Mouse (Mus musculus) forebrain, embryonic 11.5 days (tissue): ENCODE results near the gene Cfap97. TPM values are rescaled to one million over a fixed set of nuclear protein-coding genes. Genes with fewer than 3 reads are reported as not detected.
"Not testable (repeated sequence)": the region's sequence is repeated elsewhere in the genome, so short reads cannot be mapped to it uniquely, and the experiment has no call there.

Source experiments
- ATAC-seq: fragments of 200-750 bp; cut with Nextera tagmentation; replicated peaks from 2 replicates; pipeline ENCODE4 v1.8.0; 2017; ENCODE audit warnings: moderate TSS enrichment; ENCODE audit not compliant: low FRiP score
- DNase-seq: peaks from one replicate; pipeline ENCODE4 v3.0.0-alpha.2; 2017; ENCODE audit warnings: low spot score
- H3K27ac ChIP-seq: fragments of 300-500 bp; sonication (generic); 2 replicates; pipeline ENCODE4 v1.5.1; 2014; ENCODE audit warnings: low read depth, low read length
- H3K27me3 ChIP-seq: fragments of 300-500 bp; sonication (generic); 2 replicates; pipeline ENCODE4 v1.6.1; 2014; ENCODE audit warnings: mild to moderate bottlenecking, low read length, mixed read lengths; ENCODE audit not compliant: control insufficient read depth, insufficient read depth
- H3K36me3 ChIP-seq: fragments of 300-500 bp; sonication (generic); 2 replicates; pipeline ENCODE4 v1.6.1; 2014; ENCODE audit warnings: mild to moderate bottlenecking, low read length, moderate library complexity, mixed read lengths; ENCODE audit not compliant: control insufficient read depth, insufficient read depth
- H3K4me1 ChIP-seq: fragments of 300-500 bp; sonication (generic); replicated peaks from 2 replicates; pipeline ENCODE4 v1.6.1; 2014; ENCODE audit warnings: low read length, mixed read lengths; ENCODE audit not compliant: control insufficient read depth, insufficient read depth
- H3K4me2 ChIP-seq: fragments of 300-500 bp; sonication (generic); 2 replicates; pipeline ENCODE4 v1.6.1; 2014; ENCODE audit warnings: low read depth, mild to moderate bottlenecking, low read length, moderate library complexity, mixed read lengths; ENCODE audit not compliant: severe bottlenecking
- H3K4me3 ChIP-seq: fragments of 300-500 bp; sonication (generic); 2 replicates; pipeline ENCODE4 v1.5.1; 2014; ENCODE audit warnings: low read depth, low read length
- H3K9ac ChIP-seq: fragments of 300-500 bp; sonication (generic); 2 replicates; pipeline ENCODE4 v1.6.1; 2014; ENCODE audit warnings: low read length
- H3K9me3 ChIP-seq: fragments of 300-500 bp; sonication (generic); 2 replicates; pipeline ENCODE4 v1.6.1; 2016; ENCODE audit warnings: low read length, mixed read lengths; ENCODE audit not compliant: control insufficient read depth
- WGBS: fragments of 180-500 bp; shearing (Covaris S2); extraction: QIAGEN DNeasy Blood & Tissue Kit; methylation state at CpG from one replicate; pipeline ENCODE4 v1.1.7; 2014; 5-methylcytosine and 5-hydroxymethylcytosine counted together
- polyA plus RNA-seq: library from polyadenylated mRNA; unstranded; fragments of >200 nt; fragmentation: Nextera tagmentation; extraction: Ambion mirVana; gene quantifications from 2 replicates; pipeline ENCODE4 v1.2.1, GENCODE M21; 2014

Gene Cfap97
- polyA plus RNA-seq, 1 experiment from 2014 or later = 15.6 TPM

DNA sequence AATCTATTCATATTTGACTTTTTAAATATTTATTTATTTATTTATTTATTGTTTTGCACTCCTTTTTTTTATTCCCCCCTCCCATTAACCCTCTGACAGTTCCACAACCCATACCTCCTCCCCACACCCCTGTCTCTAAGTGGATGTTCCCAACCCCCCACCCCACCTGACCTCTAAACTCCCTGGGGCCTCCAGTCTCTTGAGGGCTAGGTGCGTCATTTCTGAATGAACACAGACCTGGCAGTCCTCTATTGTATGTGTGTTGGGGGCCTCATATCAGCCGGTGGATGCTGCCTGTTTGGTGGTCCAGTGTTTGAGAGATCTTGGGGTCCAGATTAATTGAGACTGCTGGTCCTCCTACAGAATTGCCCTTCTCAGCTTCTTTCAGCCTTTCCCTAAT is 16.0 kb upstream of the Cfap97 start:
- ATAC-seq, H3K27me3 ChIP-seq, H3K4me3 ChIP-seq, H3K27ac ChIP-seq, H3K4me1 ChIP-seq, H3K4me2 ChIP-seq, H3K9ac ChIP-seq, DNase-seq, H3K9me3 ChIP-seq, H3K36me3 ChIP-seq: not testable (repeated sequence)
- 91% methylated on average over 2 of the region's 2 CpGs for WGBS

DNA sequence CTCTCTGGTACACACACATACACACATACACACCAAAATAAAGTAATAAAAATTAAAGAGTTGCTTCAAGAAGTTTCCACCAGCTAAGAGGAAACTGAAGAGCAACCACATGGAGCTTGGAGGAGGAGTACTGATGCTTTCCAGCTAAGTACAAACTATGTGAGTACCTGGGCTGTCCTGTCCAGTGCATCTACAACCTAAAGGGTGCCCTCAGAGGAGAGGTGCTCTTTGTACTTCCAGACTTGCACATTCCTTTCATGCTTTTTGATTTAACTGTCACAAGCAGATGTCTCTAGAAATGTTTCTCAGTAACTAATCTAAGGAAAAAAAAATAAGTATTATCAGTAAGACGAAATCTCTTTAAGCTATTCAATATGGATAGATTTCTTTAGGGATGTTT is 14.2 kb upstream of the Cfap97 start:
- H3K36me3 ChIP-seq = no peaks in the 10 kb centered on the region; the same call in 1 of the 2 replicates
- no peak overlapping the region for H3K9ac ChIP-seq
- no peaks in the 10 kb centered on the region for H3K9me3 ChIP-seq
- DNase-seq (no peak), ATAC-seq (no peak)
- no peak overlapping the region for H3K4me3 ChIP-seq
- no peak overlapping the region for H3K27ac ChIP-seq
- H3K4me2 ChIP-seq = no peak overlapping the region
- no peaks in the 10 kb centered on the region for H3K4me1 ChIP-seq
- 85% methylated on average over 1 of the region's 1 CpGs for WGBS
- no peaks in the 10 kb centered on the region for H3K27me3 ChIP-seq

DNA sequence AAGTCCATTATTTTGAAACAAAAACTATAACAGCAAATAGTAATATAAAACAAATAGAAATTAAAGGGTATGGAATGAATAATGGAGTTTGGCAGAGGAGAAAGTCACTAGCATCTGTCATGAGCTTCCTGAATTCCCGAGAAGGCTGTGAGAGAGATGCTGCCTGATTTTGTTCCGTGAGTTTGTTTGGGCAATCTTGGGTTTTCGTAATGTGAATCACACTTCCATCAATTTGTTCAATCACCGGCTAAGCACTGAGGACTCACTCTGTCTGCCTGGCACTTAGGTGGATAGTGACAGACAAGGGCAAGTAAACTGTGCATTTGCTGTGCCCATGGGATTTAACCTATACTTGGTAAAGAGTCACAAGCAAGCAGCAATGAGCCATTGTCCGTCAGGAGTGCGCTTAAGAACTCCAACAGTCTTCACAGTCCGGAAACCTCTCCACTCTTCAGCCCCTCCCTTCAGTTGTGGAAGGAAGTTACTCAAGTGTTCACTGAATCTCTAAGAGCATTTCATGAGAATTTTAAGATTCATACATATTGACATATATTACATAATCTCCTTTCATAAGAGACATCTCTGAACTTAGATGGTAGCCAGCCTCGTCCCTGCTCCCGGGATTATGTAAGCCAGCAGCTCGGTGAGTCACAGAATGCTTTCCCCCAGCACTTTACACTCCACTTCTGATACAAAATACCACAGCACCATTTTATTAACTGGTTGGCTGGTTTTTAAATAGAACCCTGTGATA is 13.6 kb upstream of the Cfap97 start:
- Histone ChIP-seq H3K27me3 (no peaks in the 10 kb centered on the region), H3K9ac (no peak overlapping the region), H3K4me1 (no peaks in the 10 kb centered on the region), H3K4me3 (no peak overlapping the region), H3K27ac (no peak overlapping the region), H3K36me3 (no peaks in the 10 kb centered on the region; the same call in 1 of the 2 replicates), H3K4me2 (no peak overlapping the region), H3K9me3 (no peaks in the 10 kb centered on the region)
- ATAC-seq = no peak
- WGBS = 92% methylated on average over 10 of the region's 10 CpGs
- DNase-seq = no peak

DNA sequence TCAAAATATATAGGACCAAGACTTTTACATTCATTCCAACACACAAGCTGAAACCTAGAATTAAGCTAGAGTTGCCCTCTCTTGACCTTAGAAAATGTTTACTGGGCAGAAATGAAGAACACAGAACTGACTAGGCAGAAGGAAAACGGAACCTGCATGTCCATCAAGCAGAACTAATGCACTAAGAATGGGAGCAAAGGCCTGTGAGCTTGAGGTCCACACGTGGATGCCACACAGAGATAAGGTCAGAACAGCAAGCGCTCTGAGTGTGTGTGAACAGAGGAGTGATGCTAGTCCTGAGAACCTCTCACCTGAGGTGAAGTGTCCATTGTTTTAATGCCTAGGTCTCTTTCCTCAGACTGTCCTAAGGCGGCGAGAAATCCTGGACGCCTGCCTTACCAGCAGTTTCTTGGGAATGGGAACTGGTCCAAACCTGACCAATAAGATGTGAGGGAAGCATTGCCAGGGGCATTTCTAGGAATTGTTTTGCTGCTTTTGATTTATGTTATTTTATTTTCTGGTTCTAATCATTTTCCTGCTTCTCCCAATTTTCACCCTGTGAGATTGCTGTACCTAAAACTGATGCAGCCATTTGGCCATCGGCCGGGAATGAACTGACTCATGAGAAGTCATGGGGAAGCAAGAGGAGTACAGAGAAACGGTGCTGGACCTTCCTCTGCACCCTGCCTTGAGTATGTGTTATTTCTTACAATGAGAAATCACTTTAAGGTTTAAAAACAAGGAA is 11.0 kb upstream of the Cfap97 start:
- Histone ChIP-seq H3K4me1 (no peaks in the 10 kb centered on the region), H3K9ac (no peak overlapping the region), H3K27me3 (no peaks in the 10 kb centered on the region), H3K36me3 (no peaks in the 10 kb centered on the region), H3K9me3 (no peaks in the 10 kb centered on the region), H3K4me3 (no peak overlapping the region), H3K4me2 (no peak overlapping the region), H3K27ac (no peak overlapping the region)
- ATAC-seq = no peak
- DNase-seq = no peak
- 81% methylated on average over 9 of the region's 9 CpGs for WGBS

DNA sequence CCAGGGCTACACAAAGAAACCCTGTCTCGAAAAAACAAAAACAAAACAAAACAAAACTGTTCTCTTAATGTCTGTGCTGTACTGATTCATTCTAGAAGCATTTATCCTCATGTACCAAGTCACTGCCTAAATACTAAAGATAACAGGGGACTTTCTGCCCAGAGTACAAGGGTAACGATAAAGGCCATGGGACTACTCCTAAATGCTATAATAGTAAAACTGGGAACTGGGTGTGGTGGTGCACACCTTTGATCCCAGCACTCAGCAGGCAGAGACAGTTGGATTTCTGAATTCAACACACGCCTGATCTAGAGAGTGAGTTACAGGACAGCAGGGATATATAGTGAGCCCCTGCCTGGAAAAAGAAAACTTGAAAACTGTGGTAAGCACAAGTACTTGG is 9.9 kb upstream of the Cfap97 start:
- H3K4me1 ChIP-seq = no peaks in the 10 kb centered on the region
- DNase-seq (no peak), ATAC-seq (no peak)
- H3K9ac ChIP-seq = no peak overlapping the region
- H3K4me3 ChIP-seq = no peak overlapping the region
- no peaks in the 10 kb centered on the region for H3K27me3 ChIP-seq
- no peak overlapping the region for H3K27ac ChIP-seq
- 97% methylated on average over 3 of the region's 3 CpGs for WGBS
- H3K36me3 ChIP-seq = no peaks in the 10 kb centered on the region
- no peak overlapping the region for H3K4me2 ChIP-seq
- no peaks in the 10 kb centered on the region for H3K9me3 ChIP-seq

DNA sequence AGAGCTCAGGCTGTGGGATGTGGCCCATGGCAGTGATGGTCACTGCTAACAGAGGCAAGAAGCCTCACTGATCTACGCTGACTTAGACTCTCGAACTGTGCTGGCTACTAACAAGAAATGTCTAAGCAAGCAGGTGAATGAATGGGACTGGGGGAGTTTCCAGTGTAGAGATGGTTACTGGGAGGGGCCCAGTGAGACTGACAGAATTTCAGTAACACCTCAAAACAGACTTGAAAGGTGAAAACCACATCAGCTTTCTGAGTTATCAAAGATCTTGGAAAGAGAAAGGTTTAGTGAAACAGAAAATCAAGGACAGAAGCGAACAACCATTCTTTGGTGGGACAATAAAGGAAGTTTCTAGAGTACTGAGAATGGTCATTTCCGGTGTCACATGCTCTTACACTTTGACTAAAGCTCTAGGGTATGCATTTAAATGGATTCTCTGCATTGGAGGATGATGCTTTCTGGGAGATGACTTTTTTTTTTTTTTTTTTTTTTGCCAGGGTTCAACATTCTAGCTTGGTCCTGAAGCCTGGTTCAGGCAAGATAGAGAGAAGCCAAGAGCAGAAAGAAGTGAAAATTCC is 9.0 kb upstream of the Cfap97 start:
- H3K9me3 ChIP-seq = no peaks in the 10 kb centered on the region
- H3K4me1 ChIP-seq = no peaks in the 10 kb centered on the region
- H3K27me3 ChIP-seq = no peaks in the 10 kb centered on the region
- H3K27ac ChIP-seq = no peak overlapping the region
- ATAC-seq (no peak), DNase-seq (no peak)
- no peak overlapping the region for H3K9ac ChIP-seq
- 91% methylated on average over 4 of the region's 4 CpGs for WGBS
- no peak overlapping the region for H3K4me3 ChIP-seq
- H3K4me2 ChIP-seq = no peak overlapping the region
- no peaks in the 10 kb centered on the region for H3K36me3 ChIP-seq

DNA sequence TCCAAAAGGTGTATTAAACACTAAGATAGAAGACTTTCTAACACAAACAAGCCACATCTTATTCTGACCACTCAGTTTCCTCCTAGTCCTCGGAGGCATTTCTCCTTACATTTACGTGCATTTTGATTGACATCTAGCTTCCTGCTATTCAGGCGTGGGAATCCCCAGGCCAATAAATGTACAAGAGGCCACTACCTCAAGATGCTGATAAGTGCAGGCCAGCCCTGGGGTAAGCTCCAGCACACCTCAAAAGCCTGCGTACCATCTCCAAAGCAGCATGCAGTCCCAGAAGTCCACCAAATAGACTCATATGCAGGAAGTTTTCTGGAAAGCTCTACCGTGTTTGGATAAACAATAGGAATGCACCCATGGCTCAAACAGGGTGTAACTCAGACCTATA is 8.1 kb upstream of the Cfap97 start:
- Histone ChIP-seq H3K27me3 (no peaks in the 10 kb centered on the region), H3K4me3 (no peak overlapping the region), H3K4me2 (no peak overlapping the region), H3K36me3 (no peaks in the 10 kb centered on the region), H3K9ac (no peak overlapping the region), H3K27ac (no peak overlapping the region), H3K4me1 (no peaks in the 10 kb centered on the region), H3K9me3 (no peaks in the 10 kb centered on the region)
- 84% methylated on average over 5 of the region's 5 CpGs for WGBS
- no peak for ATAC-seq
- no peak for DNase-seq

DNA sequence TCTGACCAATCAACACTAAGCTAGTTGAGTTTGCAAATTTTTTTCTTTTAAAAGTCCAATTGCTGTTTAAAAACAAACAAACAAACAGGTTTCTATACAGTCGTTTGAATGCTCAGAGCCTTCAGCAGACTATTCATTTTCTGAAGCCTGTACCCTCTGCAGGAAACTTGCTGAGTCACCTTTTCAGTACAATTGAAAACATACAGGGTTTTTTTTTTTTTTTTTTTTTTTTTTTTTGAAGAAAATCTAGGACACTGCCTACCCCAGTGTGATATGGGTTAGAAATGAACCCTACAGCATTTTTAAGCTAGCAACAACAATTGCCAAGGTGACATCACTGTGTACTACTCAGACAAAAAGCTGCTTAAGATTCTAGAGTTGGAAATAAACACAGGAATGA is 7.6 kb upstream of the Cfap97 start:
- H3K9ac ChIP-seq = no peak overlapping the region
- no peak overlapping the region for H3K4me2 ChIP-seq
- ATAC-seq (no peak), DNase-seq (no peak)
- no peak overlapping the region for H3K27ac ChIP-seq
- 63% methylated on average over 1 of the region's 1 CpGs for WGBS
- no peaks in the 10 kb centered on the region for H3K4me1 ChIP-seq
- no peak overlapping the region for H3K4me3 ChIP-seq
- no peaks in the 10 kb centered on the region for H3K9me3 ChIP-seq
- no peaks in the 10 kb centered on the region for H3K27me3 ChIP-seq
- no peaks in the 10 kb centered on the region for H3K36me3 ChIP-seq
